8 mouse cellular contexts compared by ENCODE assay signal in the genomic region with DNA sequence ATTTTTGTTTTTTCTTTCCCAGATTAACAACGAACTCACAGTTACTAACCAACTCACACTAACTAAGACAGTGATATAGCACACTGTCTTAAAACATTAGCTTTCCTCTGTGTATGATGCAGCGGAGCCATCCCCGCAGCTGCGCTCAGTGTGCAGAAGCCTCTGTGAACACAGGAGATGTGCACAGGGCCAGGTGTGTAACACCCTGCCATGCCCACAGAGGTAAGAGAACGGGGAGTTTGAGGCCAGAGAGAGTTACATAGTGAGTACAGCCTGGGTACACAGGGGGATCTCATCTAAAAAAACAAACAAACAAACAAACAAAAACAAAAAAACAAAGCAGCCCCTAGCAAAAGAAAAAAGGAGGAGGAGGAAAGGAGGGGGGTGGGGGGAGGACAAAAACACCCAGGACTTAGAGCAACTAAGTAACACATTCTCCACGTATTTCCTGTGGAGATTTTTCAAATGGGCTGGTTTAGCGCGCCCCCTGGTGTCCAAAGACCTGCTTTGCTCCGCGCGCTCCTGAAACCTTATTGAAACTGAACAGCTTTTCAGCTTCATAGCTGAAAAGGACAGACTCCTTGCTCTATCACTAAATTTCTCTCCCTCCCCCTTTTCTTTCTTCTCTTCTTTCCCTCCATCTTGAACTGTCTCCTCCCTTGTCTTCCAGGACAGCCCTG.
DNase-seq lines count a peak whose midpoint lies in the region; ATAC-seq and TF ChIP-seq lines count a peak whose summit lies in the region.

No protein-coding gene starts in this region.

- peak; percentile 33 for TF ChIP-seq RAD21 in MEL (IDR thresholded peaks at IDR 0.05; ENCODE audit: low read depth, low read length)

- H3K36me3 ChIP-seq in MEL (ENCODE audit: control insufficient read depth in 1 of 2, insufficient read depth in 2 of 2, low read length in 2 of 2), result no peaks in the 10 kb centered on the region
- no peaks in the 10 kb centered on the region for H3K36me3 ChIP-seq in forebrain, embryonic 16.5 days (ENCODE audit: control insufficient read depth, insufficient read depth)
- H3K36me3 ChIP-seq in splenic B cell, adult 2 months (ENCODE audit: control insufficient read depth, insufficient read depth, low read length, poor library complexity, severe bottlenecking), result no peaks in the 10 kb centered on the region

- H3K4me2 ChIP-seq in forebrain, embryonic 16.5 days (ENCODE audit: low read length), result no peak overlapping the region

- no peaks in the 10 kb centered on the region for H3K79me2 ChIP-seq in MEL (ENCODE audit: control insufficient read depth, insufficient read depth, low read length, poor library complexity)

- ATAC-seq in CD4-positive, CD25-positive, alpha-beta regulatory T cell, adult 4 months, result no peak
- peak; percentile 63; the same call in 1 of the 2 replicates for ATAC-seq in forebrain, embryonic 16.5 days

- H3K4me1 ChIP-seq in MEL (ENCODE audit: control insufficient read depth in 1 of 2, insufficient read depth in 2 of 2, low read length in 2 of 2), result no peaks in the 10 kb centered on the region
- no peaks in the 10 kb centered on the region for H3K4me1 ChIP-seq in forebrain, embryonic 16.5 days (replicated peaks; ENCODE audit: control insufficient read depth, insufficient read depth, low read length)

- no peak for TF ChIP-seq POLR2A in MEL (IDR thresholded peaks at IDR 0.05; ENCODE audit: control insufficient read depth in 1 of 2, insufficient read depth in 1 of 2, low read depth in 1 of 2, low read length in 2 of 2, poor library complexity in 1 of 2)

- no peaks in the 10 kb centered on the region for H3K27me3 ChIP-seq in MEL (ENCODE audit: control insufficient read depth in 1 of 2, insufficient read depth in 2 of 2, low read length in 2 of 2)
- H3K27me3 ChIP-seq in forebrain, embryonic 16.5 days (replicated peaks; ENCODE audit: control insufficient read depth, insufficient read depth, low read length), result no peaks in the 10 kb centered on the region
- no peaks in the 10 kb centered on the region for H3K27me3 ChIP-seq in splenic B cell, adult 2 months (ENCODE audit: control insufficient read depth, insufficient read depth, low read length, poor library complexity, severe bottlenecking)

- H3K4me3 ChIP-seq in MEL (ENCODE audit: control insufficient read depth in 1 of 2, insufficient read depth in 1 of 2, low read depth in 2 of 2, low read length in 2 of 2), result no peak overlapping the region
- H3K4me3 ChIP-seq in forebrain, embryonic 16.5 days (replicated peaks; ENCODE audit: low read length), result no peak overlapping the region

- peak; percentile 32 to 68 (median 52); a peak in 5 of 6 replicates for TF ChIP-seq CTCF in MEL (IDR thresholded peaks at IDR 0.05 in 2 of 3, conservative IDR thresholded peaks at IDR 0.05 in 1 of 3; ENCODE audit: control insufficient read depth in 1 of 3, insufficient read depth in 1 of 3, low read depth in 2 of 3, low read length in 3 of 3, poor library complexity in 1 of 3, severe bottlenecking in 1 of 3)

- no peak overlapping the region for H3K9ac ChIP-seq in MEL (ENCODE audit: control insufficient read depth, low read depth, low read length, poor library complexity, severe bottlenecking)
- H3K9ac ChIP-seq in forebrain, embryonic 16.5 days (replicated peaks; ENCODE audit: low read depth, low read length), result no peak overlapping the region

- DNase-seq in CD4-positive, CD25-positive, alpha-beta regulatory T cell, adult 2 months (ENCODE audit: low read depth, low spot score), result peak; percentile 8
- DNase-seq in MEL (ENCODE audit: low read depth, low spot score), result peak; percentile 28
- peak; percentile 68 for DNase-seq in cerebellum, adult 11-12 months
- DNase-seq in large intestine, adult 2 months (ENCODE audit: low read depth, low spot score), result peak; percentile 36
- peak; percentile 79 for DNase-seq in lung, postnatal 14 days
- DNase-seq in splenic B cell, adult 2 months (ENCODE audit: low read depth, low spot score), result peak; percentile 16

- no peak overlapping the region for H3K27ac ChIP-seq in MEL (ENCODE audit: control insufficient read depth, low read depth, low read length)
- H3K27ac ChIP-seq in forebrain, embryonic 16.5 days (ENCODE audit: low read length), result no peak overlapping the region

- TF ChIP-seq EP300 in MEL (IDR thresholded peaks at IDR 0.05; ENCODE audit: low read depth in 1 of 2, low read length in 2 of 2), result no peak

- no peaks in the 10 kb centered on the region for H3K9me3 ChIP-seq in MEL (replicated peaks; ENCODE audit: insufficient read depth, low read length)
- no peaks in the 10 kb centered on the region; the same call in 1 of the 2 replicates for H3K9me3 ChIP-seq in forebrain, embryonic 16.5 days (ENCODE audit: control insufficient read depth, low read length)

- WGBS in forebrain, embryonic 16.5 days, result 27% methylated on average over 11 of the region's 11 CpGs
- WGBS in large intestine, adult 2 months, result 35% methylated on average over 11 of the region's 11 CpGs

TF ChIP-seq in MEL, 35 proteins besides CTCF, POLR2A, EP300 and RAD21:
- TF ChIP-seq KAT2A (conservative IDR thresholded peaks at IDR 0.05; ENCODE audit: low read depth, low read length) (no peak), CHD2 (IDR thresholded peaks at IDR 0.05; ENCODE audit: low read length) (no peak), SMC3 (IDR thresholded peaks at IDR 0.05; ENCODE audit: low read depth, low read length) (peak; percentile 32), BHLHE40 (IDR thresholded peaks at IDR 0.05; ENCODE audit: borderline replicate concordance, low read depth, low read length) (no peak), POLR2AphosphoS2 (IDR thresholded peaks at IDR 0.05; ENCODE audit: low read length) (no peak), NELFE (IDR thresholded peaks at IDR 0.05; ENCODE audit: low read depth, low read length) (no peak), MEF2A (IDR thresholded peaks at IDR 0.05; ENCODE audit: extremely low read depth, insufficient replicate concordance, low read depth, low read length, poor library complexity, severe bottlenecking) (no peak), TAL1 (IDR thresholded peaks at IDR 0.05; ENCODE audit: low read length) (no peak)

Comparison
In these comparisons a context has a peak if more than half of its experiments do, and no peak if none do; other contexts are left out.
1. DNase-seq: peak in every context shown above with its lines; median percentile 79 in lung, postnatal 14 days; 68 in cerebellum, adult 11-12 months; 36 in large intestine, adult 2 months; 28 in MEL; 16 in splenic B cell, adult 2 months; 8 in CD4-positive, CD25-positive, alpha-beta regulatory T cell, adult 2 months.